Mouse (Mus musculus): ENCODE data around the gene Spsb1. TPM values are rescaled to one million over a fixed set of nuclear protein-coding genes. Genes with fewer than 3 reads are reported as not detected.

Spsb1 gene
- polyA plus RNA-seq, 1 experiment from 2014 or later: 3.1 TPM

Other genes starting within 250 kb of the Spsb1 start
- gene Tmem201, start 217.0 kb downstream of the Spsb1 start, polyA plus RNA-seq (2014; fragmentation: Nextera tagmentation; extraction: Ambion mirVana): 16.8 and 16.9 TPM in 2 replicates
- gene Slc25a33, start 180.8 kb downstream of the Spsb1 start, polyA plus RNA-seq (2014; fragmentation: Nextera tagmentation; extraction: Ambion mirVana): 21.9 and 23.2 TPM in 2 replicates
- gene H6pd, start 54.0 kb upstream of the Spsb1 start, polyA plus RNA-seq (2014; fragmentation: Nextera tagmentation; extraction: Ambion mirVana): 9.4 and 9.8 TPM in 2 replicates
- gene Gpr157, start 132.3 kb upstream of the Spsb1 start, polyA plus RNA-seq (2014; fragmentation: Nextera tagmentation; extraction: Ambion mirVana): 0.29 and 0.31 TPM in 2 replicates
- 0.14 and 0.48 TPM in 2 replicates for gene Slc2a5, start 164.2 kb upstream of the Spsb1 start, polyA plus RNA-seq (2014; fragmentation: Nextera tagmentation; extraction: Ambion mirVana)
- not detected in 2 replicates for gene Slc2a7, start 193.9 kb upstream of the Spsb1 start, polyA plus RNA-seq (2014; fragmentation: Nextera tagmentation; extraction: Ambion mirVana)
- not detected in 2 replicates for gene Car6, start 246.3 kb upstream of the Spsb1 start, polyA plus RNA-seq (2014; fragmentation: Nextera tagmentation; extraction: Ambion mirVana)

All from liver, embryonic 11.5 days (tissue).